In the genomic region with DNA sequence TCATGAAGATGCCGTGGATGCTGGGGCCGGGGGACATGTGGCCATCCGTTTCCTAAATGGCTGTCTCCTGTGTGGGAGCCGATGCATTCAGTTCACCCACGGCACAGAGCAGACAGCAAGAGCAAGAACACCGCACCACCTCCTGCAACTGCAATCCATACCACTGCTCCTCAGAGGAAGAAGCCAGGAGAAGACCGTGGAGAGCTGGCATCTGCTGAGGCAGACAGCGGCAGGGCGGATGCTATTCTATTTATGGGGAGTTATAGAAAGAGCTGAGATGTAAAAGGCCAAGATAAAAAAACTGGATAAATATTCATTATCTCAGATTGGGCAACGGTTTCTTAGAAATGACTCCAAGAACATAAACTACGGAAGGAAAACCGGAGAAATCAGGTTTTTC, we compare ENCODE assay signal across 13 mouse cellular contexts. TPM values are rescaled to one million over a fixed set of nuclear protein-coding genes. Genes with fewer than 3 reads are reported as not detected.
DNase-seq lines count a peak whose midpoint lies in the region.
"Had no signal": no experiment of that assay in that cellular context is flagged by ENCODE, and none has a peak within 500 bp of the region (broad histone marks: within the 10 kb centered on the region; RNA-seq: fewer than 3 reads in every experiment).

No protein-coding gene starts in this region.

- peak; percentile 51 for DNase-seq in left cerebral cortex, adult 11 months (ENCODE audit: low spot score)
- no peak for DNase-seq in left cerebral cortex, postnatal 4 days
- peak; percentile 64 to 79 for DNase-seq in frontal cortex, postnatal 36 days (ENCODE audit: low spot score in 2 of 2)
- peak; percentile 51 to 91 for DNase-seq in left cerebral cortex, postnatal 25 days (ENCODE audit: low spot score in 2 of 2)
- DNase-seq in telencephalon, adult 2 months (ENCODE audit: low read depth, low spot score): peak; percentile 87
- no peak for DNase-seq in heart, adult 18-20 months
- no peak for DNase-seq in embryo, embryonic 9.5 days (ENCODE audit: extremely low spot score)
- DNase-seq: cerebellum, adult 9-10 months; heart, adult 11 months; lung, adult 2 months; lung, postnatal 4 days had no signal

- intact Hi-C loops in left cerebral cortex, postnatal 4 days (cut with DNase I): no loop called here
- intact Hi-C loops in left cerebral cortex, postnatal 25 days (cut with DNase I): loop anchor here (1.0 to 2.0 kb wide), 2 partner anchors 26 to 29 kb away; no protein-coding TSS in a partner anchor

RNA-seq across cellular contexts. Expression of a gene that starts 30.2 kb away (rescaled TPM):
- 10 to 100 TPM; 48.5 to 53.3 TPM for total RNA-seq in left cerebral cortex, postnatal 4 days (2021)
- total RNA-seq in left cerebral cortex, postnatal 25 days (2021): 100 to 1,000 TPM; 175 to 209 TPM
- total RNA-seq in heart, adult 18-20 months (2021): 10 to 100 TPM; 21.4 to 24.4 TPM
- total RNA-seq: common myeloid progenitor, adult 5-6 weeks; neutrophil, adult 5-6 weeks had no signal

RNA-seq across cellular contexts. Expression of a gene that starts 48.1 kb away (rescaled TPM):
- 1 to 10 TPM; 2.2 to 2.3 TPM for total RNA-seq in left cerebral cortex, postnatal 4 days (2021)
- 1 to 10 TPM; 2.7 to 3.0 TPM for total RNA-seq in left cerebral cortex, postnatal 25 days (2021)
- total RNA-seq in heart, adult 18-20 months (2021): 10 to 100 TPM in 1 of 2 experiments, 1 to 10 TPM in 1; 8.2 to 10.3 TPM

Comparison
In these comparisons a context has a peak if more than half of its experiments do, and no peak if none do; other contexts are left out.
1. DNase-seq: peak in left cerebral cortex, adult 11 months (single experiment), frontal cortex, postnatal 36 days (2 of 2), left cerebral cortex, postnatal 25 days (2 of 2) and telencephalon, adult 2 months (single experiment); none in left cerebral cortex, postnatal 4 days (single experiment), heart, adult 18-20 months (0 of 2) and embryo, embryonic 9.5 days (single experiment).